Mouse (Mus musculus): ENCODE results near the gene Trim25. TPM values are rescaled to one million over a fixed set of nuclear protein-coding genes. Genes with fewer than 3 reads are reported as not detected.
A peak's percentile ranks its signal among the peaks of the same experiment; 100 is the strongest.

The Trim25 gene
- total and polyA plus RNA-seq, 3 experiments = 22.2 to 43.0 TPM; not detected in 1

DNA sequence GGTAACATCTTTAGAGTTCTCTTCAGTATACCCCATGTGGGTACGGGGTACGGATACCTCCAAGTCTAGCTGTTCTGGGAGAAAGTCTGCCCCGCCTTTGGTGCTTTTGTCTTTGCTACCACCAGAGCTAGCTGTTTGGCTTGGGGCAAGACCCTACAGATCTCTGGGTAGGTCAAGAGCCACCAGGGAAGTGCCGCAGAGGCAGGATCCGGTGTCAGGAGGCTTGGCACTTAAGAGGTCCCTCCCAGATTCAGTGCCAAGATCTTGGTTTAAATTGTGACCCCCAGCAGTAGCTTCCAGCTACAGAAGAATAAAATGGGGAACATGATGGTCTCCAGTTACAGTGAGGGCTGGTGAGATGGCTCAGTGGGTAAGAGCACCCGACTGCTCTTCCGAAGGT is 2.4 kb downstream of the Trim25 start:
- H3K4me1 ChIP-seq (ENCODE audit: control insufficient read depth in 1 of 2, insufficient read depth in 2 of 2, low read length in 2 of 2) = peaks cover 16 to 38% of the 10 kb centered on the region in 2 experiments
- peaks cover 50% of the 10 kb centered on the region for H3K79me2 ChIP-seq (ENCODE audit: control insufficient read depth, insufficient read depth, low read length, poor library complexity)
- DNase-seq (ENCODE audit: low read depth, low spot score) = peak; percentile 51
- H3K9me3 ChIP-seq (replicated peaks; ENCODE audit: insufficient read depth, low read length) = no peaks in the 10 kb centered on the region
- peak overlapping the region; percentile 14 to 24; a peak in 2 of 4 replicates for H3K4me3 ChIP-seq (ENCODE audit: control insufficient read depth in 1 of 2, insufficient read depth in 1 of 2, low read depth in 2 of 2, low read length in 2 of 2)
- TF ChIP-seq EP300 (IDR thresholded peaks at IDR 0.05; ENCODE audit: low read depth in 1 of 2, low read length in 2 of 2) (no peak), CHD1 (IDR thresholded peaks at IDR 0.05; ENCODE audit: low read depth, low read length) (no peak), TCF12 (IDR thresholded peaks at IDR 0.05; ENCODE audit: low read depth, low read length) (no peak), GATA1 (IDR thresholded peaks at IDR 0.05; ENCODE audit: low read depth, low read length) (no peak), TBP (IDR thresholded peaks at IDR 0.05; ENCODE audit: low read depth, low read length) (no peak), MXI1 (IDR thresholded peaks at IDR 0.05; ENCODE audit: low read depth, low read length) (no peak), ZC3H11A (IDR thresholded peaks at IDR 0.05; ENCODE audit: low read depth, low read length) (no peak), CTCF (IDR thresholded peaks at IDR 0.05 in 2 of 3, conservative IDR thresholded peaks at IDR 0.05 in 1 of 3; ENCODE audit: control insufficient read depth in 1 of 3, insufficient read depth in 1 of 3, low read depth in 2 of 3, low read length in 3 of 3, poor library complexity in 1 of 3, severe bottlenecking in 1 of 3) (no peak), POLR2AphosphoS5 (IDR thresholded peaks at IDR 0.05; ENCODE audit: borderline replicate concordance, low read depth, low read length) (no peak), NRF1 (IDR thresholded peaks at IDR 0.05; ENCODE audit: insufficient read depth, low read depth, low read length, poor library complexity, severe bottlenecking) (no peak), GABPA (IDR thresholded peaks at IDR 0.05; ENCODE audit: low read depth, low read length) (no peak), JUND (IDR thresholded peaks at IDR 0.05; ENCODE audit: low read depth, low read length) (no peak), BHLHE40 (IDR thresholded peaks at IDR 0.05; ENCODE audit: borderline replicate concordance, low read depth, low read length) (no peak), HCFC1 (IDR thresholded peaks at IDR 0.05; ENCODE audit: low read depth, low read length) (no peak), MAZ (IDR thresholded peaks at IDR 0.05; ENCODE audit: low read depth, low read length) (no peak)
- peaks cover 7 to 28% of the 10 kb centered on the region in 2 experiments for H3K36me3 ChIP-seq (ENCODE audit: control insufficient read depth in 1 of 2, insufficient read depth in 2 of 2, low read length in 2 of 2)
- H3K27ac ChIP-seq (ENCODE audit: control insufficient read depth, low read depth, low read length) = no peak overlapping the region
- no peaks in the 10 kb centered on the region for H3K27me3 ChIP-seq (ENCODE audit: control insufficient read depth in 1 of 2, insufficient read depth in 2 of 2, low read length in 2 of 2)
- peak overlapping the region; percentile 1; the same call in 1 of the 2 replicates for H3K9ac ChIP-seq (ENCODE audit: control insufficient read depth, low read depth, low read length, poor library complexity, severe bottlenecking)

DNA sequence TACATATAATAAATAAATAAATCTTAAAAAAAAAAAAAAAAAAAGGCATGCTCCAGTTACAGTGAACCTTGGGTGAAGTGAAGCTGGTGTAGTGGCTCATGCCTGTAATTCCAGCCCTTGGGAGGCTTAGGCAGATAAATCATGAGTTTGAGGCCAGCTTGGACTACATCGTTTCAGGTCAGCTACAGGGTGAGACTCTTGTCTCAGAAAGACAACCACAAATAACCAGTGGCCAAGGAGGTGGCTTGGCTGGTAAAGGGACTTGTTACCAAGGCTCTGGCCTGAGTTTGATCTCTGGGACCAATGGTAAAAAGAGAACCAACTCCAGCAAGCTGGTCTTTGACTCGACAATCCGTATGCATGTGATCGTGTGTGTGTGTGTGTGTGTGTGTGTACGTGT is 2.9 kb downstream of the Trim25 start:
- no peaks in the 10 kb centered on the region for H3K27me3 ChIP-seq (ENCODE audit: control insufficient read depth in 1 of 2, insufficient read depth in 2 of 2, low read length in 2 of 2)
- H3K4me3 ChIP-seq (ENCODE audit: control insufficient read depth in 1 of 2, insufficient read depth in 1 of 2, low read depth in 2 of 2, low read length in 2 of 2) = no peak overlapping the region
- H3K79me2 ChIP-seq (ENCODE audit: control insufficient read depth, insufficient read depth, low read length, poor library complexity) = peaks cover 50% of the 10 kb centered on the region
- no peak overlapping the region for H3K9ac ChIP-seq (ENCODE audit: control insufficient read depth, low read depth, low read length, poor library complexity, severe bottlenecking)
- H3K9me3 ChIP-seq (replicated peaks; ENCODE audit: insufficient read depth, low read length) = no peaks in the 10 kb centered on the region
- no peak for DNase-seq (ENCODE audit: low read depth, low spot score)
- no peak overlapping the region for H3K27ac ChIP-seq (ENCODE audit: control insufficient read depth, low read depth, low read length)
- no peak for TF ChIP-seq MAFK (IDR thresholded peaks at IDR 0.05; ENCODE audit: borderline replicate concordance, low read depth, low read length)
- TF ChIP-seq GATA1 (IDR thresholded peaks at IDR 0.05; ENCODE audit: low read depth, low read length) = no peak
- TF ChIP-seq MXI1 (IDR thresholded peaks at IDR 0.05; ENCODE audit: low read depth, low read length) = no peak
- no peak for TF ChIP-seq MAX (IDR thresholded peaks at IDR 0.05; ENCODE audit: low read length)
- TF ChIP-seq TCF12 (IDR thresholded peaks at IDR 0.05; ENCODE audit: low read depth, low read length) = no peak
- TF ChIP-seq ZC3H11A (IDR thresholded peaks at IDR 0.05; ENCODE audit: low read depth, low read length) = no peak
- no peak for TF ChIP-seq GABPA (IDR thresholded peaks at IDR 0.05; ENCODE audit: low read depth, low read length)
- TF ChIP-seq JUND (IDR thresholded peaks at IDR 0.05; ENCODE audit: low read depth, low read length) = no peak
- TF ChIP-seq CHD1 (IDR thresholded peaks at IDR 0.05; ENCODE audit: low read depth, low read length) = no peak
- no peak for TF ChIP-seq POLR2AphosphoS2 (IDR thresholded peaks at IDR 0.05; ENCODE audit: low read length)
- no peak for TF ChIP-seq USF2 (IDR thresholded peaks at IDR 0.05; ENCODE audit: borderline replicate concordance in 1 of 2, insufficient read depth in 1 of 2, low read depth in 1 of 2, low read length in 2 of 2)
- no peak for TF ChIP-seq SMC3 (IDR thresholded peaks at IDR 0.05; ENCODE audit: low read depth, low read length)
- TF ChIP-seq ZMIZ1 (IDR thresholded peaks at IDR 0.05; ENCODE audit: low read depth, low read length) = no peak
- no peak for TF ChIP-seq TBP (IDR thresholded peaks at IDR 0.05; ENCODE audit: low read depth, low read length)
- no peak for TF ChIP-seq RAD21 (IDR thresholded peaks at IDR 0.05; ENCODE audit: low read depth, low read length)
- peaks cover 7 to 23% of the 10 kb centered on the region in 2 experiments for H3K36me3 ChIP-seq (ENCODE audit: control insufficient read depth in 1 of 2, insufficient read depth in 2 of 2, low read length in 2 of 2)
- peaks cover 12 to 33% of the 10 kb centered on the region in 2 experiments for H3K4me1 ChIP-seq (ENCODE audit: control insufficient read depth in 1 of 2, insufficient read depth in 2 of 2, low read length in 2 of 2)
